Mouse (Mus musculus) telencephalon, adult 2 months (tissue): ENCODE results near the gene Tulp1.
"Not testable (repeated sequence)": the region's sequence is repeated elsewhere in the genome, so short reads cannot be mapped to it uniquely, and the experiment has no call there.

ENCODE experiments used
- DNase-seq: peaks from one replicate; pipeline ENCODE4 v3.0.0-alpha.2; 2011; ENCODE audit warnings: low read depth, low spot score

Gene Tulp1

GRCm38 (mm10) chr17:28369056-28369455 lies 4.0 kb upstream of the Tulp1 start:
- DNase-seq, result no peak

GRCm38 (mm10) chr17:28368449-28368848 lies 3.4 kb upstream of the Tulp1 start:
- no peak for DNase-seq

GRCm38 (mm10) chr17:28363507-28363906 lies 1.5 kb downstream of the Tulp1 start:
- no peak for DNase-seq

GRCm38 (mm10) chr17:28362653-28363292 lies 2.2 kb downstream of the Tulp1 start:
- no peak for DNase-seq

- no peak for DNase-seq
Observed at GRCm38 (mm10) chr17:28361921-28362652, 2.9 kb downstream of the Tulp1 start.

GRCm38 (mm10) chr17:28360531-28361277 lies 4.3 kb downstream of the Tulp1 start:
- DNase-seq, result no peak

GRCm38 (mm10) chr17:28358576-28359261 lies 6.3 kb downstream of the Tulp1 start:
- DNase-seq, result not testable (repeated sequence)

GRCm38 (mm10) chr17:28355871-28356270 lies 9.2 kb downstream of the Tulp1 start:
- DNase-seq, result no peak

- no peak for DNase-seq
Observed at GRCm38 (mm10) chr17:28352018-28352417, 13.0 kb downstream of the Tulp1 start.

- DNase-seq, result no peak
Observed at GRCm38 (mm10) chr17:28351353-28351890, 13.6 kb downstream of the Tulp1 start.

GRCm38 (mm10) chr17:28350466-28351352 lies 14.3 kb downstream of the Tulp1 start, which contains the start of gene Tead3:
Tead3 (minus strand) TSS chr17:28350817.
- DNase-seq, result no peak

GRCm38 (mm10) chr17:28349901-28350465 lies 15.0 kb downstream of the Tulp1 start:
- DNase-seq, result no peak

- no peak for DNase-seq
Observed at GRCm38 (mm10) chr17:28349264-28349880, 15.7 kb downstream of the Tulp1 start.

- no peak for DNase-seq
Observed at GRCm38 (mm10) chr17:28348211-28348610, 16.8 kb downstream of the Tulp1 start.

GRCm38 (mm10) chr17:28347327-28347726 lies 17.7 kb downstream of the Tulp1 start:
- no peak for DNase-seq

GRCm38 (mm10) chr17:28345882-28346281 lies 19.1 kb downstream of the Tulp1 start:
- DNase-seq, result no peak

- DNase-seq, result no peak
Observed at GRCm38 (mm10) chr17:28345271-28345721, 19.7 kb downstream of the Tulp1 start.

GRCm38 (mm10) chr17:28344670-28345069 lies 20.4 kb downstream of the Tulp1 start:
- DNase-seq, result no peak

- no peak for DNase-seq
Observed at GRCm38 (mm10) chr17:28344050-28344607, 20.9 kb downstream of the Tulp1 start.
